Mouse (Mus musculus) MEL (cell line): Measurements from ENCODE around the gene Irs3.

ENCODE experiments used
- CHD2 ChIP-seq: IDR thresholded peaks from 2 replicates; pipeline ENCODE4 v1.6.1; 2011; ENCODE audit warnings: low read length, improper control_type of control experiment
- CTCF ChIP-seq, 3 experiments: IDR thresholded peaks in 2 of 3; conservative IDR thresholded peaks in 1 of 3; 2 replicates each; pipeline ENCODE4 v1.5.1; 2011 to 2012; ENCODE audit warnings: low read length in 3 of 3, low read depth in 2 of 3, mild to moderate bottlenecking in 2 of 3, improper control_type of control experiment in 1 of 3, inconsistent platforms in 1 of 3, mixed read lengths in 1 of 3, moderate library complexity in 1 of 3; ENCODE audit not compliant: control insufficient read depth in 1 of 3, insufficient read depth in 1 of 3, poor library complexity in 1 of 3, severe bottlenecking in 1 of 3
- E2F4 ChIP-seq: IDR thresholded peaks from 2 replicates; pipeline ENCODE4 v1.6.1; 2011; ENCODE audit warnings: low read depth, low read length, improper control_type of control experiment, borderline replicate concordance
- ELF1 ChIP-seq: IDR thresholded peaks from 2 replicates; pipeline ENCODE4 v1.6.1; 2014; ENCODE audit warnings: low read depth, mild to moderate bottlenecking, inconsistent platforms, low read length, improper control_type of control experiment, moderate library complexity
- EP300 ChIP-seq, 2 experiments: IDR thresholded peaks; 2 replicates each; pipeline ENCODE4 v1.6.1; 2011; ENCODE audit warnings: improper control_type of control experiment in 2 of 2, low read length in 2 of 2, low read depth in 1 of 2, mild to moderate bottlenecking in 1 of 2
- KAT2A ChIP-seq: conservative IDR thresholded peaks from 2 replicates; pipeline ENCODE4 v1.6.1; 2012; ENCODE audit warnings: low read depth, low read length, improper control_type of control experiment, inconsistent platforms
- MAFK ChIP-seq: IDR thresholded peaks from 2 replicates; pipeline ENCODE4 v1.6.1; 2011; ENCODE audit warnings: low read depth, mild to moderate bottlenecking, low read length, improper control_type of control experiment, borderline replicate concordance
- MAX ChIP-seq: IDR thresholded peaks from 2 replicates; pipeline ENCODE4 v1.6.1; 2011; ENCODE audit warnings: low read length, improper control_type of control experiment
- POLR2AphosphoS2 ChIP-seq: IDR thresholded peaks from 2 replicates; pipeline ENCODE4 v1.6.1; 2011; ENCODE audit warnings: low read length, improper control_type of control experiment
- SIN3A ChIP-seq: IDR thresholded peaks from 2 replicates; pipeline ENCODE4 v1.6.1; 2012; ENCODE audit warnings: low read length, improper control_type of control experiment, inconsistent platforms
- TBP ChIP-seq: IDR thresholded peaks from 2 replicates; pipeline ENCODE4 v1.8.0; 2011; ENCODE audit warnings: low read depth, low read length, improper control_type of control experiment
- USF2 ChIP-seq, 2 experiments: IDR thresholded peaks; 2 replicates each; pipeline ENCODE4 v1.6.1; 2011 to 2012; ENCODE audit warnings: improper control_type of control experiment in 2 of 2, low read length in 2 of 2, borderline replicate concordance in 1 of 2, inconsistent platforms in 1 of 2, low read depth in 1 of 2, mild to moderate bottlenecking in 1 of 2; ENCODE audit not compliant: insufficient read depth in 1 of 2
- ZMIZ1 ChIP-seq: IDR thresholded peaks from 2 replicates; pipeline ENCODE4 v1.6.1; 2012; ENCODE audit warnings: low read depth, mild to moderate bottlenecking, inconsistent platforms, low read length, improper control_type of control experiment, moderate library complexity
- ZNF384 ChIP-seq: IDR thresholded peaks from 2 replicates; pipeline ENCODE4 v1.6.1; 2012; ENCODE audit warnings: low read depth, mild to moderate bottlenecking, inconsistent platforms, low read length, improper control_type of control experiment

DNA sequence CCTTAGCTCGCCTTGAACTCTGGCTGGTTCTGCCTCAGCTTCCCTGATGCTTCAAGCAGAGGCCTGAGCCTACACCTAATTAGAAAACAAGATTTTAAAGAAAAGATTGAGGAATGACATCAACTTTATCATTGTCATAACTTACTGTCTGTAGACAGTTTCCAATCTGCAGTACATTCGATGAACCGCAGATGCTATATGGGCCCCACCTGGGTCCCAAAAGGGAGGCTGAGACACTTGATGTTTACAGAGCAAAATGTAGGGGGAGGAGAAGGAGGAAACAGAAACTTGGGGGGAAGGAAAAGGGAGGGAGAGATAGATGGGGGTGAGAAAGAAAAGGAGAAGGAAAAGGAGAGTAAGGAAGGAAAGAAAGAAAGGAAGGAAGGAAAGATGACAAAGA lies 44.5 kb upstream of the Irs3 start:
- no peak for TF ChIP-seq E2F4
- no peak for TF ChIP-seq POLR2AphosphoS2
- no peak for TF ChIP-seq KAT2A
- TF ChIP-seq EP300 (IDR thresholded peaks at IDR 0.05; ENCODE audit: low read depth in 1 of 2, low read length in 2 of 2) = no peak
- TF ChIP-seq ZMIZ1 = no peak
- TF ChIP-seq CTCF (IDR thresholded peaks at IDR 0.05 in 2 of 3, conservative IDR thresholded peaks at IDR 0.05 in 1 of 3; ENCODE audit: control insufficient read depth in 1 of 3, insufficient read depth in 1 of 3, low read depth in 2 of 3, low read length in 3 of 3, poor library complexity in 1 of 3, severe bottlenecking in 1 of 3) = no peak
- no peak for TF ChIP-seq MAFK
- TF ChIP-seq ELF1 = no peak
- TF ChIP-seq CHD2 = no peak
- TF ChIP-seq TBP = no peak
- TF ChIP-seq MAX = no peak
- TF ChIP-seq SIN3A = no peak
- TF ChIP-seq USF2 (IDR thresholded peaks at IDR 0.05; ENCODE audit: borderline replicate concordance in 1 of 2, insufficient read depth in 1 of 2, low read depth in 1 of 2, low read length in 2 of 2) = no peak
- TF ChIP-seq ZNF384 = no peak
